Mouse (Mus musculus): ENCODE results near the gene Kiss1r. TPM values are rescaled to one million over a fixed set of nuclear protein-coding genes. Genes with fewer than 3 reads are reported as not detected.

The Kiss1r gene
- polyA plus RNA-seq (2014; fragmentation: Nextera tagmentation; extraction: Ambion mirVana) = 0.21 and 0.34 TPM in 2 replicates

DNA sequence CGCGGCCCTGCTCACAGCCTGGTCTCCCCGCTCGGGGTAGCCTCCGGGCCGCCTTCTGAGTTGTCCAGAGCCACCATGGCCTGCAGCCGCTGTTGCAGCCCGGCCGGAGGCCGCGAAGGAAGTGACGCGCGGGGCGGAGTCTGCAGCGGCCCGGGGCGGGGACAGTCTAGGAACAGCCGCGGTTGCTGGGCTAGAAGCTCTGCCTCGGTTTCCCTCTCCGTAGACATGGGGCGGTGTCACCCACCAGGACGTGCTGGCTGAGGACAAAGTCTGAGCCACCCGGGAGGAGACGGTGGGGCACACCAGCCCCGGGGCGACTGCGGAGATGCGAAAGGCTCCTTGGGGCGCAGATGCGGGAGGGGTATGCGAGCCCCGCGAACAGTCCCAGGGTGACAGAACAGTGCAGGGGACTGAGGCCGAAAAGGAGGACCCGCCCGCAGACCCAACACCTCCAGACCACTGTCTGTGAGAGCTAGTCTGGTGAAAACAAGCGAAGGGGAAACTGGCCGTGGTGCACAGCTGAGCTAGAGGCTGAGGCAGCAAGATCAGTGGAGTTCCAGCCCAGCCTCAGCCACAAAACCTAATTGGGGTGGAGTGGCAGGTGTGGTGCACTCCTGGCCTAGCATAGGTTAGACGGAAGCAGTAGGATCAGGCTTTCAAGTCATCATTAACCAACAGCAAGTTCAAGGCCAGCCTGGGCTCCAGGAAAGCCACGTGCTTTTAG, at the start of gene Kiss1r:
Kiss1r (plus strand) TSS at position 164 of the 724 bp plus-strand sequence.
- peak; percentile 63 for ATAC-seq (ENCODE audit: insufficient number of reproducible peaks, low FRiP score, low TSS enrichment, low read depth)
- H3K27me3 ChIP-seq (ENCODE audit: control insufficient read depth, insufficient read depth, low read length) = peaks cover 48% of the 10 kb centered on the region
- peak within 1 kb of the TSS; percentile 95 for H3K4me2 ChIP-seq (ENCODE audit: low read depth, severe bottlenecking)
- DNase-seq (ENCODE audit: low spot score) = peak; percentile 89
- H3K9me3 ChIP-seq (ENCODE audit: control insufficient read depth, low read length) = no peaks in the 10 kb centered on the region
- H3K27ac ChIP-seq (replicated peaks; ENCODE audit: low read depth, low read length) = peak within 1 kb of the TSS; percentile 51
- no peaks in the 10 kb centered on the region for H3K36me3 ChIP-seq (ENCODE audit: control insufficient read depth, insufficient read depth, low read length)
- peak within 1 kb of the TSS; percentile 92 for H3K9ac ChIP-seq (ENCODE audit: low read length)
- H3K4me1 ChIP-seq (ENCODE audit: control insufficient read depth, insufficient read depth, low read length) = peaks cover 39% of the 10 kb centered on the region
- WGBS = 2% methylated on average over 42 of the region's 42 CpGs
- H3K4me3 ChIP-seq (ENCODE audit: low read depth, low read length) = peak within 1 kb of the TSS; percentile 88

DNA sequence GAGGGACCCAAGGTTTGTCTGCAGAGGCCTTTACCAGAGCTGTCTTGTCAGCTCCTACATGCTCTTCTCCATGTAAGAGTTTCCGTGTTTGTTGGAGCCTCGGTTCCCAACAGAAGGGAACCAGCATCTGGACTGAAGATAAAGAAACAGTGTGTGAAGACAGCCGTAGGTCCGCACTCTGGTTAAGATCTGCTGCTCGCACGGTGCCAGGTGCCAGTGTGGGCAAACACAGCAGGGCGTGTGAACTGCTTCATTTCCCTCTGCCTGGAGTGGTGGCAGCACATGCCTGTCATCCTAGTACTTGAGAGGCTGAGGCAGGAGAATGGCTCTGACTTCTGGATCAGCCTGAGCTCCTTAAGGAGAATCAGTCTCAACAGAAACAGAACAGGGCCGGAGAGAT, 44.9 kb upstream of the Kiss1r start:
- Histone ChIP-seq H3K27me3 (ENCODE audit: control insufficient read depth, insufficient read depth, low read length) (no peaks in the 10 kb centered on the region), H3K4me2 (ENCODE audit: low read depth, severe bottlenecking) (no peak overlapping the region), H3K36me3 (ENCODE audit: control insufficient read depth, insufficient read depth, low read length) (peaks cover 11% of the 10 kb centered on the region; the same call in 1 of the 2 replicates), H3K4me3 (ENCODE audit: low read depth, low read length) (no peak overlapping the region), H3K27ac (replicated peaks; ENCODE audit: low read depth, low read length) (no peak overlapping the region), H3K9ac (ENCODE audit: low read length) (no peak overlapping the region), H3K4me1 (ENCODE audit: control insufficient read depth, insufficient read depth, low read length) (peaks cover 13% of the 10 kb centered on the region), H3K9me3 (ENCODE audit: control insufficient read depth, low read length) (no peaks in the 10 kb centered on the region)
- DNase-seq (ENCODE audit: low spot score) = no peak
- 94% methylated on average over 8 of the region's 8 CpGs for WGBS
- ATAC-seq (ENCODE audit: insufficient number of reproducible peaks, low FRiP score, low TSS enrichment, low read depth) = no peak

DNA sequence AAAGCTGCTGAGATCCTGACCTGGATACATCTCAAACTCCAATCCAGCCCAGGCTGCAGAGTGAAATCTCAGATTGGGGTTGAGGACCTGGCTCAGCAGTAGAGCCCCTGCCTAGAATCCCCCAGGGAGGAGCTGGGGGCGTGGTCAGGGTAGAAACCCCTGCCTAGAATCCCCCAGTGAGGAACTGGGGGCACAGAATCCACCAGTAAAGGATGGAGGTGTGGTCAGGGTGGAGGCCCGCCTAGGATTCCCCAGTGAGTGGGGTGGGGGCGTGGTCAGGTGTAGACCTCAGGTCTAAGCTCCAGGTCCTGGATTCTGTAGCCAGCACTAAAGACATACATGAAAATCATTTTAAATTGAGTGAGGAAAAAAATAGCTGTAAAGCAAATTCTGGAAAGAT, 43.9 kb upstream of the Kiss1r start:
- ATAC-seq (ENCODE audit: insufficient number of reproducible peaks, low FRiP score, low TSS enrichment, low read depth) (no peak), DNase-seq (ENCODE audit: low spot score) (no peak)
- Histone ChIP-seq H3K4me2 (ENCODE audit: low read depth, severe bottlenecking) (peak overlapping the region; percentile 68), H3K9me3 (ENCODE audit: control insufficient read depth, low read length) (no peaks in the 10 kb centered on the region), H3K27me3 (ENCODE audit: control insufficient read depth, insufficient read depth, low read length) (no peaks in the 10 kb centered on the region), H3K9ac (ENCODE audit: low read length) (peak overlapping the region; percentile 94), H3K27ac (replicated peaks; ENCODE audit: low read depth, low read length) (no peak overlapping the region; the same call in 1 of the 2 replicates), H3K4me1 (ENCODE audit: control insufficient read depth, insufficient read depth, low read length) (peaks cover 13% of the 10 kb centered on the region), H3K4me3 (ENCODE audit: low read depth, low read length) (peak overlapping the region; percentile 72), H3K36me3 (ENCODE audit: control insufficient read depth, insufficient read depth, low read length) (peaks cover 8% of the 10 kb centered on the region; the same call in 1 of the 2 replicates)
- WGBS = 40% methylated on average over 3 of the region's 3 CpGs

- H3K27me3 ChIP-seq (ENCODE audit: control insufficient read depth, insufficient read depth, low read length) = no peaks in the 10 kb centered on the region
- peak overlapping the region; percentile 72 for H3K4me3 ChIP-seq (ENCODE audit: low read depth, low read length)
- no peak overlapping the region; the same call in 1 of the 2 replicates for H3K27ac ChIP-seq (replicated peaks; ENCODE audit: low read depth, low read length)
- WGBS = 19% methylated on average over 6 of the region's 6 CpGs
- no peaks in the 10 kb centered on the region for H3K9me3 ChIP-seq (ENCODE audit: control insufficient read depth, low read length)
- DNase-seq (ENCODE audit: low spot score) = no peak
- H3K4me2 ChIP-seq (ENCODE audit: low read depth, severe bottlenecking) = peak overlapping the region; percentile 68
- peaks cover 8% of the 10 kb centered on the region; the same call in 1 of the 2 replicates for H3K36me3 ChIP-seq (ENCODE audit: control insufficient read depth, insufficient read depth, low read length)
- ATAC-seq (ENCODE audit: insufficient number of reproducible peaks, low FRiP score, low TSS enrichment, low read depth) = no peak
- H3K4me1 ChIP-seq (ENCODE audit: control insufficient read depth, insufficient read depth, low read length) = peaks cover 13% of the 10 kb centered on the region
- peak overlapping the region; percentile 94 for H3K9ac ChIP-seq (ENCODE audit: low read length)
These were observed 43.5 kb upstream of the Kiss1r start for GRCm38 (mm10) chr10:79873313-79873712.

DNA sequence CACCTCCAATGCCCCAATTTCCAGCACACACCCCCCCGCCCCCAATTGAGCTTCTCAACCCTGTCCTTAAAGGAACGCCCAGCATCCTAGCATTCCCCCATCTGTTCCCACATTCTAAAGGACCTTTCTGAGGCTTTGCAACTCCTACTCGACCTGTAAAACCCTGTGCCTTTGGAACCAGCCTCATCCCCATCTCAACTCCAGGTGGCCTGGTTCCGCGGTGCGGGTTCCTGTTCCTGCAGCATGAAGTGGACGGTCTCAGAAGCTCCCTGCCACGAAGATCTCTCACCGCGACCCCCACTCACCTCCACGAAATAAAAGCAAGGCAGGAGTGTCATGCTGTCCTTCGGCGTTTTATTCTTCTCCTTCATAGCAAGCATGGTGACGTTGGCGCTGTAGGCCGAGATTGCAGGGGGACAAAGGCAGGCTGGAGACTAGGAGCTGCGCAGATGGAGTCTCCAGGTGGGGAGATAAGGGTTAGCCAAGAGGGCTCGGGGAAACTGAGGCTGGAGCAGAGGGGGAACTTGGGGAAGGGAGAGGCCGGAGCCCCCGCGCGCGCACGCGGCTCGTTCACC, 43.0 kb upstream of the Kiss1r start:
- peak; percentile 62 for DNase-seq (ENCODE audit: low spot score)
- under 1% methylated on average over 26 of the region's 26 CpGs for WGBS
- H3K4me2 ChIP-seq (ENCODE audit: low read depth, severe bottlenecking) = peak overlapping the region; percentile 68

GRCm38 (mm10) chr10:79874290-79874862, 42.4 kb upstream of the Kiss1r start, which contains the start of the genes Prtn3 and Plppr3:
Prtn3 (plus strand) TSS chr10:79874476.
Plppr3 (minus strand) TSS chr10:79874634.
- Histone ChIP-seq H3K27me3 (ENCODE audit: control insufficient read depth, insufficient read depth, low read length) (no peaks in the 10 kb centered on the region), H3K9ac (ENCODE audit: low read length) (peak within 1 kb of the TSS; percentile 94), H3K36me3 (ENCODE audit: control insufficient read depth, insufficient read depth, low read length) (peaks cover 6% of the 10 kb centered on the region; the same call in 1 of the 2 replicates), H3K27ac (replicated peaks; ENCODE audit: low read depth, low read length) (peak within 1 kb of the TSS; percentile 66), H3K4me1 (ENCODE audit: control insufficient read depth, insufficient read depth, low read length) (peaks cover 13% of the 10 kb centered on the region), H3K4me2 (ENCODE audit: low read depth, severe bottlenecking) (peak within 1 kb of the TSS; percentile 68), H3K4me3 (ENCODE audit: low read depth, low read length) (peak within 1 kb of the TSS; percentile 72), H3K9me3 (ENCODE audit: control insufficient read depth, low read length) (no peaks in the 10 kb centered on the region)
- peak; percentile 87 for DNase-seq (ENCODE audit: low spot score)
- ATAC-seq (ENCODE audit: insufficient number of reproducible peaks, low FRiP score, low TSS enrichment, low read depth) = peak; percentile 87
- WGBS = under 1% methylated on average over 56 of the region's 57 CpGs

More for the DNA sequence above, 43.0 kb upstream of the Kiss1r start:
- no peak; the same call in 1 of the 2 replicates for ATAC-seq (ENCODE audit: insufficient number of reproducible peaks, low FRiP score, low TSS enrichment, low read depth)
- Histone ChIP-seq H3K4me3 (ENCODE audit: low read depth, low read length) (peak overlapping the region; percentile 72), H3K27ac (replicated peaks; ENCODE audit: low read depth, low read length) (peak overlapping the region; percentile 66), H3K9ac (ENCODE audit: low read length) (peak overlapping the region; percentile 94), H3K9me3 (ENCODE audit: control insufficient read depth, low read length) (no peaks in the 10 kb centered on the region), H3K27me3 (ENCODE audit: control insufficient read depth, insufficient read depth, low read length) (no peaks in the 10 kb centered on the region), H3K4me1 (ENCODE audit: control insufficient read depth, insufficient read depth, low read length) (peaks cover 13% of the 10 kb centered on the region), H3K36me3 (ENCODE audit: control insufficient read depth, insufficient read depth, low read length) (peaks cover 8% of the 10 kb centered on the region; the same call in 1 of the 2 replicates)

- Histone ChIP-seq H3K27me3 (ENCODE audit: control insufficient read depth, insufficient read depth, low read length) (0 out of 2 replicates have a peak, but pooled peaks cover 2% of the 10 kb centered on the region), H3K36me3 (ENCODE audit: control insufficient read depth, insufficient read depth, low read length) (no peaks in the 10 kb centered on the region), H3K9me3 (ENCODE audit: control insufficient read depth, low read length) (no peaks in the 10 kb centered on the region), H3K4me3 (ENCODE audit: low read depth, low read length) (no peak overlapping the region), H3K4me1 (ENCODE audit: control insufficient read depth, insufficient read depth, low read length) (peaks cover 16% of the 10 kb centered on the region), H3K4me2 (ENCODE audit: low read depth, severe bottlenecking) (no peak overlapping the region), H3K27ac (replicated peaks; ENCODE audit: low read depth, low read length) (no peak overlapping the region), H3K9ac (ENCODE audit: low read length) (no peak overlapping the region)
- ATAC-seq (ENCODE audit: insufficient number of reproducible peaks, low FRiP score, low TSS enrichment, low read depth) = no peak
- DNase-seq (ENCODE audit: low spot score) = no peak
- 64% methylated on average over 1 of the region's 1 CpGs for WGBS
These were observed 39.6 kb upstream of the Kiss1r start for GRCm38 (mm10) chr10:79877174-79877573.

- Histone ChIP-seq H3K4me3 (ENCODE audit: low read depth, low read length) (no peak overlapping the region), H3K9ac (ENCODE audit: low read length) (no peak overlapping the region), H3K27me3 (ENCODE audit: control insufficient read depth, insufficient read depth, low read length) (0 out of 2 replicates have a peak, but pooled peaks cover 2% of the 10 kb centered on the region), H3K36me3 (ENCODE audit: control insufficient read depth, insufficient read depth, low read length) (no peaks in the 10 kb centered on the region), H3K9me3 (ENCODE audit: control insufficient read depth, low read length) (no peaks in the 10 kb centered on the region), H3K4me2 (ENCODE audit: low read depth, severe bottlenecking) (no peak overlapping the region), H3K27ac (replicated peaks; ENCODE audit: low read depth, low read length) (no peak overlapping the region), H3K4me1 (ENCODE audit: control insufficient read depth, insufficient read depth, low read length) (peaks cover 14% of the 10 kb centered on the region)
- 61% methylated on average over 12 of the region's 12 CpGs for WGBS
- ATAC-seq (ENCODE audit: insufficient number of reproducible peaks, low FRiP score, low TSS enrichment, low read depth) (no peak), DNase-seq (ENCODE audit: low spot score) (no peak)
These were observed 39.0 kb upstream of the Kiss1r start for GRCm38 (mm10) chr10:79877757-79878156.

All from limb, embryonic 11.5 days (tissue).